Mouse (Mus musculus): ENCODE measurements at regions not wholly inside any gene's neighbourhood (a gene's known extent, or its start where the extent isn't known, plus 50 kb on each side); places are given as distances from the start of the nearest gene placed in this dataset.

GRCm38 (mm10) chr9:73302156-73302918 is 189.1 kb downstream of the Rsl24d1 start:
- H3K9ac ChIP-seq (replicated peaks; ENCODE audit: low read depth, low read length): no peak overlapping the region
- 90% methylated on average over 5 of the region's 5 CpGs for WGBS
- no peaks in the 10 kb centered on the region for H3K36me3 ChIP-seq (ENCODE audit: control insufficient read depth, insufficient read depth, low read length)
- no peak overlapping the region for H3K4me2 ChIP-seq (ENCODE audit: low read depth, low read length)
- H3K9me3 ChIP-seq (ENCODE audit: control insufficient read depth, low read length): no peaks in the 10 kb centered on the region
- H3K27ac ChIP-seq (ENCODE audit: low read depth, low read length): no peak overlapping the region
- no peaks in the 10 kb centered on the region for H3K27me3 ChIP-seq (ENCODE audit: control insufficient read depth, insufficient read depth, low read length)
- ATAC-seq (ENCODE audit: low read depth): no peak
- H3K4me3 ChIP-seq (ENCODE audit: low read depth, low read length): no peak overlapping the region
- H3K4me1 ChIP-seq (ENCODE audit: control insufficient read depth, insufficient read depth, low read length): no peaks in the 10 kb centered on the region

- 77% methylated on average over 1 of the region's 1 CpGs for WGBS
Observed at GRCm38 (mm10) chr9:73317048-73317447, 203.8 kb downstream of the Rsl24d1 start.

GRCm38 (mm10) chr9:73319704-73320307 is 206.6 kb downstream of the Rsl24d1 start:
- Histone ChIP-seq H3K4me2 (ENCODE audit: low read depth, low read length) (no peak overlapping the region), H3K9ac (replicated peaks; ENCODE audit: low read depth, low read length) (no peak overlapping the region), H3K27ac (ENCODE audit: low read depth, low read length) (no peak overlapping the region), H3K27me3 (ENCODE audit: control insufficient read depth, insufficient read depth, low read length) (no peaks in the 10 kb centered on the region), H3K9me3 (ENCODE audit: control insufficient read depth, low read length) (no peaks in the 10 kb centered on the region), H3K4me3 (ENCODE audit: low read depth, low read length) (no peak overlapping the region), H3K36me3 (ENCODE audit: control insufficient read depth, insufficient read depth, low read length) (no peaks in the 10 kb centered on the region), H3K4me1 (ENCODE audit: control insufficient read depth, insufficient read depth, low read length) (no peaks in the 10 kb centered on the region)
- no peak for ATAC-seq (ENCODE audit: low read depth)
- 89% methylated on average over 2 of the region's 2 CpGs for WGBS

More at GRCm38 (mm10) chr9:73317048-73317447, 203.8 kb downstream of the Rsl24d1 start:
- Histone ChIP-seq H3K36me3 (ENCODE audit: control insufficient read depth, insufficient read depth, low read length) (no peaks in the 10 kb centered on the region), H3K4me2 (ENCODE audit: low read depth, low read length) (no peak overlapping the region), H3K27ac (ENCODE audit: low read depth, low read length) (no peak overlapping the region), H3K9me3 (ENCODE audit: control insufficient read depth, low read length) (no peaks in the 10 kb centered on the region), H3K4me3 (ENCODE audit: low read depth, low read length) (no peak overlapping the region), H3K9ac (replicated peaks; ENCODE audit: low read depth, low read length) (no peak overlapping the region), H3K27me3 (ENCODE audit: control insufficient read depth, insufficient read depth, low read length) (no peaks in the 10 kb centered on the region), H3K4me1 (ENCODE audit: control insufficient read depth, insufficient read depth, low read length) (no peaks in the 10 kb centered on the region)
- no peak for ATAC-seq (ENCODE audit: low read depth)

- H3K4me2 ChIP-seq (ENCODE audit: low read depth, low read length): no peak overlapping the region
- no peak overlapping the region for H3K4me3 ChIP-seq (ENCODE audit: low read depth, low read length)
- no peaks in the 10 kb centered on the region for H3K27me3 ChIP-seq (ENCODE audit: control insufficient read depth, insufficient read depth, low read length)
- H3K9ac ChIP-seq (replicated peaks; ENCODE audit: low read depth, low read length): no peak overlapping the region
- H3K9me3 ChIP-seq (ENCODE audit: control insufficient read depth, low read length): no peaks in the 10 kb centered on the region
- no peaks in the 10 kb centered on the region for H3K36me3 ChIP-seq (ENCODE audit: control insufficient read depth, insufficient read depth, low read length)
- no peak for ATAC-seq (ENCODE audit: low read depth)
- H3K27ac ChIP-seq (ENCODE audit: low read depth, low read length): no peak overlapping the region
- H3K4me1 ChIP-seq (ENCODE audit: control insufficient read depth, insufficient read depth, low read length): no peaks in the 10 kb centered on the region
Observed at GRCm38 (mm10) chr9:73331066-73331465, 217.8 kb downstream of the Rsl24d1 start.

GRCm38 (mm10) chr9:73336039-73336438 is 222.8 kb downstream of the Rsl24d1 start:
- no peak overlapping the region for H3K27ac ChIP-seq (ENCODE audit: low read depth, low read length)
- no peak overlapping the region for H3K9ac ChIP-seq (replicated peaks; ENCODE audit: low read depth, low read length)
- no peaks in the 10 kb centered on the region for H3K27me3 ChIP-seq (ENCODE audit: control insufficient read depth, insufficient read depth, low read length)
- H3K36me3 ChIP-seq (ENCODE audit: control insufficient read depth, insufficient read depth, low read length): no peaks in the 10 kb centered on the region
- ATAC-seq (ENCODE audit: low read depth): no peak
- no peaks in the 10 kb centered on the region for H3K9me3 ChIP-seq (ENCODE audit: control insufficient read depth, low read length)
- H3K4me1 ChIP-seq (ENCODE audit: control insufficient read depth, insufficient read depth, low read length): no peaks in the 10 kb centered on the region
- H3K4me2 ChIP-seq (ENCODE audit: low read depth, low read length): no peak overlapping the region
- WGBS: 81% methylated on average over 5 of the region's 5 CpGs
- H3K4me3 ChIP-seq (ENCODE audit: low read depth, low read length): no peak overlapping the region

GRCm38 (mm10) chr9:73337045-73337740 is 224.0 kb downstream of the Rsl24d1 start:
- H3K36me3 ChIP-seq (ENCODE audit: control insufficient read depth, insufficient read depth, low read length): no peaks in the 10 kb centered on the region
- H3K27me3 ChIP-seq (ENCODE audit: control insufficient read depth, insufficient read depth, low read length): no peaks in the 10 kb centered on the region
- H3K4me1 ChIP-seq (ENCODE audit: control insufficient read depth, insufficient read depth, low read length): no peaks in the 10 kb centered on the region
- H3K4me2 ChIP-seq (ENCODE audit: low read depth, low read length): no peak overlapping the region
- H3K9ac ChIP-seq (replicated peaks; ENCODE audit: low read depth, low read length): no peak overlapping the region
- H3K9me3 ChIP-seq (ENCODE audit: control insufficient read depth, low read length): peaks cover 3% of the 10 kb centered on the region; the same call in 1 of the 2 replicates
- H3K27ac ChIP-seq (ENCODE audit: low read depth, low read length): no peak overlapping the region
- H3K4me3 ChIP-seq (ENCODE audit: low read depth, low read length): no peak overlapping the region
- WGBS: 73% methylated on average over 2 of the region's 2 CpGs
- ATAC-seq (ENCODE audit: low read depth): no peak

GRCm38 (mm10) chr9:73355876-73356275 is 242.7 kb downstream of the Rsl24d1 start:
- Histone ChIP-seq H3K9ac (replicated peaks; ENCODE audit: low read depth, low read length) (no peak overlapping the region), H3K4me2 (ENCODE audit: low read depth, low read length) (no peak overlapping the region), H3K27me3 (ENCODE audit: control insufficient read depth, insufficient read depth, low read length) (no peaks in the 10 kb centered on the region), H3K4me3 (ENCODE audit: low read depth, low read length) (no peak overlapping the region), H3K27ac (ENCODE audit: low read depth, low read length) (no peak overlapping the region), H3K4me1 (ENCODE audit: control insufficient read depth, insufficient read depth, low read length) (no peaks in the 10 kb centered on the region), H3K9me3 (ENCODE audit: control insufficient read depth, low read length) (no peaks in the 10 kb centered on the region), H3K36me3 (ENCODE audit: control insufficient read depth, insufficient read depth, low read length) (no peaks in the 10 kb centered on the region)
- WGBS: 72% methylated on average over 5 of the region's 5 CpGs
- no peak for ATAC-seq (ENCODE audit: low read depth)

GRCm38 (mm10) chr9:73358968-73359367 is 245.7 kb downstream of the Rsl24d1 start:
- H3K4me2 ChIP-seq (ENCODE audit: low read depth, low read length): no peak overlapping the region
- no peak overlapping the region for H3K4me3 ChIP-seq (ENCODE audit: low read depth, low read length)
- no peaks in the 10 kb centered on the region for H3K36me3 ChIP-seq (ENCODE audit: control insufficient read depth, insufficient read depth, low read length)
- H3K27me3 ChIP-seq (ENCODE audit: control insufficient read depth, insufficient read depth, low read length): no peaks in the 10 kb centered on the region
- no peak overlapping the region for H3K27ac ChIP-seq (ENCODE audit: low read depth, low read length)
- 98% methylated on average over 6 of the region's 6 CpGs for WGBS
- no peak for ATAC-seq (ENCODE audit: low read depth)
- no peaks in the 10 kb centered on the region for H3K4me1 ChIP-seq (ENCODE audit: control insufficient read depth, insufficient read depth, low read length)
- no peaks in the 10 kb centered on the region for H3K9me3 ChIP-seq (ENCODE audit: control insufficient read depth, low read length)
- no peak overlapping the region for H3K9ac ChIP-seq (replicated peaks; ENCODE audit: low read depth, low read length)

- WGBS: 81% methylated on average over 1 of the region's 1 CpGs
Observed at GRCm38 (mm10) chr9:73380768-73381167, 267.5 kb downstream of the Rsl24d1 start.

More at GRCm38 (mm10) chr9:73380768-73381167, 267.5 kb downstream of the Rsl24d1 start:
- no peaks in the 10 kb centered on the region for H3K4me1 ChIP-seq (ENCODE audit: control insufficient read depth, insufficient read depth, low read length)
- no peaks in the 10 kb centered on the region for H3K27me3 ChIP-seq (ENCODE audit: control insufficient read depth, insufficient read depth, low read length)
- H3K36me3 ChIP-seq (ENCODE audit: control insufficient read depth, insufficient read depth, low read length): no peaks in the 10 kb centered on the region
- no peak overlapping the region for H3K9ac ChIP-seq (replicated peaks; ENCODE audit: low read depth, low read length)
- H3K9me3 ChIP-seq (ENCODE audit: control insufficient read depth, low read length): no peaks in the 10 kb centered on the region
- no peak for ATAC-seq (ENCODE audit: low read depth)
- no peak overlapping the region for H3K4me2 ChIP-seq (ENCODE audit: low read depth, low read length)
- H3K4me3 ChIP-seq (ENCODE audit: low read depth, low read length): no peak overlapping the region
- no peak overlapping the region for H3K27ac ChIP-seq (ENCODE audit: low read depth, low read length)

Measured in neural tube, embryonic 14.5 days (tissue).